Mouse (Mus musculus) ES-E14 (cell line): ENCODE results near the gene Rab19. TPM values are rescaled to one million over a fixed set of nuclear protein-coding genes. Genes with fewer than 3 reads are reported as not detected.

Experiments
- DNase-seq: peaks from one replicate; pipeline ENCODE4 v3.0.0-alpha.2; 2013; ENCODE audit warnings: low read depth, low spot score
- H3K27ac ChIP-seq: 2 replicates; pipeline ENCODE4 v1.5.1; 2012; ENCODE audit warnings: low read depth, mild to moderate bottlenecking, low read length, moderate library complexity, mixed read lengths; ENCODE audit not compliant: poor library complexity, insufficient read depth, severe bottlenecking
- H3K36me3 ChIP-seq: 2 replicates; pipeline ENCODE4 v1.6.1; 2012; ENCODE audit warnings: mild to moderate bottlenecking, low read length, moderate library complexity, mixed read lengths; ENCODE audit not compliant: control insufficient read depth, poor library complexity, insufficient read depth, severe bottlenecking
- H3K4me1 ChIP-seq, 2 experiments: fragments of 150-350 bp in 1 of 2; sonication (generic) in 1 of 2; 2 replicates each; pipeline ENCODE4 v1.6.1; 2012; ENCODE audit warnings: low read length in 2 of 2, mild to moderate bottlenecking in 1 of 2, mixed read lengths in 1 of 2; ENCODE audit not compliant: control insufficient read depth in 2 of 2, insufficient read depth in 2 of 2, poor library complexity in 1 of 2
- H3K4me3 ChIP-seq, 2 experiments: fragments of 150-350 bp in 1 of 2; sonication (generic) in 1 of 2; 2 replicates each; pipeline ENCODE4 v1.5.1; 2012; ENCODE audit warnings: low read length in 2 of 2, low read depth in 1 of 2, mild to moderate bottlenecking in 1 of 2, mixed read lengths in 1 of 2; ENCODE audit not compliant: insufficient read depth in 1 of 2, poor library complexity in 1 of 2, severe bottlenecking in 1 of 2
- H3K9ac ChIP-seq: 2 replicates; pipeline ENCODE4 v1.6.1; 2012; ENCODE audit warnings: low read depth, mild to moderate bottlenecking, low read length, mixed read lengths; ENCODE audit not compliant: poor library complexity, insufficient read depth, severe bottlenecking
- H3K9me3 ChIP-seq: fragments of 150-350 bp; sonication (generic); 2 replicates; pipeline ENCODE4 v1.6.1; 2012; ENCODE audit warnings: low read depth, mild to moderate bottlenecking, low read length; ENCODE audit not compliant: control insufficient read depth, insufficient read depth
- CHD2 ChIP-seq: IDR thresholded peaks from 2 replicates; pipeline ENCODE4 v1.6.1; 2014; ENCODE audit warnings: mild to moderate bottlenecking, low read depth, low read length, inconsistent platforms
- HCFC1 ChIP-seq: IDR thresholded peaks from 2 replicates; pipeline ENCODE4 v1.6.1; 2012; ENCODE audit warnings: low read length, inconsistent platforms, borderline replicate concordance; ENCODE audit not compliant: insufficient read depth
- MAFK ChIP-seq: IDR thresholded peaks from 2 replicates; pipeline ENCODE4 v1.6.1; 2014; ENCODE audit warnings: mild to moderate bottlenecking, low read depth, low read length, inconsistent platforms; ENCODE audit not compliant: insufficient read depth
- ZC3H11A ChIP-seq: IDR thresholded peaks from 2 replicates; pipeline ENCODE4 v1.6.1; 2012; ENCODE audit warnings: low read depth, mild to moderate bottlenecking, inconsistent platforms, low read length, borderline replicate concordance
- ZNF384 ChIP-seq: IDR thresholded peaks from 2 replicates; pipeline ENCODE4 v1.6.1; 2012; ENCODE audit warnings: low read depth, low read length, inconsistent platforms
- in situ Hi-C, 2 experiments: fragments of 600-800 bp; cut with MboI; formaldehyde crosslinking; loops; one replicate each; pipeline ENCODE4 v1.15.1; 2025; ENCODE audit warnings: low sequenced_read_pairs in 2 of 2, inconsistent platforms in 1 of 2; ENCODE audit not compliant: unreplicated experiment in 2 of 2
- total RNA-seq: library from RNA; depleted of rRNA; stranded (reverse); fragments of 300-350 nt; gene quantifications from 2 replicates; pipeline ENCODE4 v1.2.3, GENCODE M21; 2012

Gene Rab19
- total RNA-seq, 1 experiment, result 0.62 TPM

- Histone ChIP-seq H3K36me3 (no peaks in the 10 kb centered on the region; the same call in 1 of the 2 replicates), H3K9ac (peak overlapping the region; percentile 60), H3K4me1 (peaks cover 4 to 21% of the 10 kb centered on the region in 2 experiments; a peak in 3 of 4 replicates), H3K27ac (peak overlapping the region; percentile 80), H3K4me3 (peak overlapping the region in 1 of 2 experiments; percentile 9; a peak in 2 of 4 replicates), H3K9me3 (no peaks in the 10 kb centered on the region)
- in situ Hi-C loops, result no loop called here
- no peak for DNase-seq
- TF ChIP-seq CHD2 (no peak), ZNF384 (no peak), HCFC1 (no peak), MAFK (no peak), ZC3H11A (no peak)
Observed at GRCm38 (mm10) chr6:39430722-39431121, 49.7 kb downstream of the Rab19 start.

GRCm38 (mm10) chr6:39433174-39433573, 52.2 kb downstream of the Rab19 start:
- TF ChIP-seq MAFK (no peak), ZC3H11A (no peak), CHD2 (no peak), ZNF384 (no peak), HCFC1 (no peak)
- no peak for DNase-seq
- in situ Hi-C loops, result no loop called here
- Histone ChIP-seq H3K27ac (peak overlapping the region; percentile 89), H3K9ac (no peak overlapping the region), H3K9me3 (no peaks in the 10 kb centered on the region), H3K4me3 (no peak overlapping the region), H3K36me3 (peaks cover 1% of the 10 kb centered on the region; the same call in 1 of the 2 replicates), H3K4me1 (peaks cover 4 to 19% of the 10 kb centered on the region in 2 experiments; a peak in 3 of 4 replicates)

- no peak for TF ChIP-seq ZC3H11A
- TF ChIP-seq ZNF384, result no peak
- TF ChIP-seq MAFK, result no peak
- TF ChIP-seq HCFC1, result no peak
- in situ Hi-C loops, result no loop called here
- peaks cover 2% of the 10 kb centered on the region; the same call in 1 of the 2 replicates for H3K36me3 ChIP-seq
Observed at GRCm38 (mm10) chr6:39433701-39434100, 52.7 kb downstream of the Rab19 start.

GRCm38 (mm10) chr6:39434111-39434885, 53.3 kb downstream of the Rab19 start:
- Histone ChIP-seq H3K9me3 (no peaks in the 10 kb centered on the region), H3K36me3 (peaks cover 2% of the 10 kb centered on the region; the same call in 1 of the 2 replicates), H3K27ac (peak overlapping the region; percentile 43), H3K4me3 (no peak overlapping the region), H3K9ac (no peak overlapping the region), H3K4me1 (peaks cover 4 to 17% of the 10 kb centered on the region in 2 experiments; a peak in 3 of 4 replicates)
- in situ Hi-C loops, result no loop called here
- TF ChIP-seq ZNF384 (no peak), CHD2 (no peak), MAFK (no peak), ZC3H11A (no peak), HCFC1 (no peak)
- no peak for DNase-seq

More at GRCm38 (mm10) chr6:39433701-39434100, 52.7 kb downstream of the Rab19 start:
- peaks cover 4 to 19% of the 10 kb centered on the region in 2 experiments; a peak in 3 of 4 replicates for H3K4me1 ChIP-seq
- no peak overlapping the region for H3K9ac ChIP-seq
- H3K27ac ChIP-seq, result peak overlapping the region; percentile 6; the same call in 1 of the 2 replicates
- H3K9me3 ChIP-seq, result no peaks in the 10 kb centered on the region
- no peak for DNase-seq
- no peak overlapping the region for H3K4me3 ChIP-seq
